Mouse (Mus musculus): ENCODE measurements around the gene Thsd4.

The Thsd4 gene

DNA sequence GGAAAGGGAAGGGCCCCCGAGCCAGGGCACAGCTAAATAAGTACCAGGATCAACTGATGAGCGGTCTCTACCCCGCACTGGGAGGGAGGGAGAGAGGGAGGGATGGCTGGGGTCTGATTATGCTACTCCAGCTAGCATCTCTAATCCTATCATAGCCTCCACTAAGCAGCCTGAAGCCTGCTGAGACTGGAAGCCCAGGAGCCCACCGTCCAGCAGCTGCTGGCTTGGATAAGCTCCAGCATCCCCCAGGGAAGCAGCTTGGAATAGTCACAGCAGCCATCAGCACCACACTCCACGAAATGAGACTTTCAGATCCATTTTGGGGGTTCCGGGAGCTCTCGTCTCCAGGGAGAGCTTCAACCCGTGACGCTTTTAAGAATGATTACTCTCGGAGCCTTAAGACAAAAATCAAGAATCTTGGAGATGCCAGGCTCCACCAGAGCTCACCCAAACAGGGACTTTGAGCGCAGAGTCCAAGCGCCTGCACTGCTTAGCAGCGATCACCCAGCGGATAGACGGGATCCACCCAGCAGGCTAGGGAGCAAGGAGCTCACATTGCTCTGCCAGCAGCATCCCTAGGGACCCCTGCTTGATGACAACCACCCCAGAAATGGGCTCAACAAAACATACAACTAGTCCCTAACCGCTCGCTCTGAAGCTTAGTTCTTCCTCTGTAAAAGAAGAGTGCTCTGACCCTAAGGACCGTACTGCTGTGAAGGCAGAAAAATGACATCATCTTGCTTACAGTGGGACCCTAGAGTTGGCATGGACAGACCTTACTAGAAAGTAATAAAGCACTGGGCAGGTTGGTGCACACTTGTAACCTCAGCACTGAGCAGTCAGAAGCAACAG, 64.3 kb downstream of the Thsd4 start:
- in situ Hi-C loops (cut with MseI, MboI), result no loop called here

DNA sequence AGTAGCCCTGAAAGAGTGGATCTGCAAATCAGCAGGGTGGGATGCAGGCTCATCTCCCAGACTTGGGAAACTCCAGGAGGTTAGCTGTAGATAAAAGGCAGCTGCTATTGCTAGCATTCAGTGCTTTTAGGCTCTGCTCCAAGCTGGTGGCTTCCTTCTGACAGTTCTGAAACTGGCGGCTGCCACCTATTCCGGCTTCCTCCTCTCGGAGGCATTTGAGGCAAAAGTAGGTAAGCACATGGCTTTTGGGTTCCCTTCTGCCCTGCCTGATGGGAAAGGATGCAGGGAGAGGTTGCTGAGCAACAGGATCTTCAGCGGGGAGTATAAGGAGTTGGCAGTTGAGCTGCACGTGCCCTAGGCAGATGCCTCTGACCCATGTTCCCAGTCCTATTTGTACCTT, 65.2 kb downstream of the Thsd4 start:
- in situ Hi-C loops (cut with MseI, MboI), result no loop called here

DNA sequence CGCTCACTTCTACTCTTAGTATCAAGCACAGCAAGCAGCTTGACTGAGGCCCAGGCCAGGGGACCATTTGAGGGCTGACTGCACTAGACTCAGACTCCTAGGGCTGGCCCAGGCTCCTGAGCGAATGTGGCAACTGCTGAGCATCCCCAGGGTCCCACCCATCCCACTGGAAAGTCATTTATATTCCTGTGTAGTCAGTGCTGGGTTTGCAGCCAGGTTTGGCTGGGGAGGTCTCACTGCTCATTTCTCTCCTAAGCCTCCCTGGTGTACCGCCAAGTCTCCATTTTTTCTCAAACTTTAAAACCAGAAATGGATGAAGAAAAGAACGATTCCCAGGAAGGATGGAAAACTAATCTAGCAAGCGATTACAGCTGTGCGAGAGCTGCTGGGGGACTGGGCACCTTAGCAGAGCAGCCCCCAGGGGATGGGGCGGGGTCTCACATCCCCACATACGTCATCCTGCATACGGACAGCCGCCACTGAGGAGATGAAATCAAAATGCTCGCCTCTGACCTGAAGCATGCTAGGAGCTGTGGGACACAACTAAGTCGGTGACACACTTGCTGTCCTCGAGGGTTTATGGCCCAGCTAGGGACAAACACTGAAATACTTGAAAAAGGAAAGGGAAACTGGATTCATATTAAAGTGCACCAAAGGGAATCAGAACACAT, 67.3 kb downstream of the Thsd4 start:
- in situ Hi-C loops (cut with MseI, MboI), result no loop called here

DNA sequence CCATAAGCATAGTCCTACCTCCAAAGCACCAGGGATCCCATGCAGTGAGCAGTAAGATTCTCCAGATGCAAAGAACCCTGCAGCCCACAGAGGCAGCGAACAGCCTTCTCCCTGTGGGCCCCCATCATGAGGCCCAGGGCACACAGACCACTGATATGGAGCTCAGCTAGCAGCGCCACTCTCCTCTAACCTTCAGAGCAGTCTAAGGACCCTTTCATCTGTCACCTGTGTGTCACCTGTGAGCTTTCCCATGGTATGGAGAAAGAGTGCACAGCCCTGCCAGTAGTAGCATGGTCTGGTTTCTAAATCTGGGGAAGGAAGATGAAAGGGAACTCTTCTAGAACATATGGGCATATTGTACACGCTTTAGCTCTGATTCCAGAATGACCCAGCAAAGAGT, 72.3 kb downstream of the Thsd4 start:
- in situ Hi-C loops (cut with MseI, MboI), result no loop called here

DNA sequence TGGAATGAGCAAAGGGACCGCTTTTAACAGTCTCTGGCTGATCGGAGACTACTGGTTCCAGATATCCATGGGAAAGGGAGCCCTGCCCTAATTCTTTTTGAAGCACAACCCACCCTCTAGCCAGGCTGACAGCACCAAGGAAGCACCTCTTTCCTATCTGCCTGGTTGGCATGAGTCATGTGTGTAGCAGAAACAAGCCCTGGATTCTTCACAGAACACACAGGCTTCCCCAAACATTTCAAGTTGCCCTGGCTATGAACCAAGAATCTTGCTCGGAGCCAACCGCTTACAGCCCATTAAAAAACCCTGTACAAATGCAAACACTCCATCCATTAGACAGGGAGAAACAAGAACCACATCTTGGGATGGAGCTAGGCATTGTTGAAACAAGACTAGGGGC, 76.0 kb downstream of the Thsd4 start:
- in situ Hi-C loops (cut with MseI, MboI), result no loop called here

DNA sequence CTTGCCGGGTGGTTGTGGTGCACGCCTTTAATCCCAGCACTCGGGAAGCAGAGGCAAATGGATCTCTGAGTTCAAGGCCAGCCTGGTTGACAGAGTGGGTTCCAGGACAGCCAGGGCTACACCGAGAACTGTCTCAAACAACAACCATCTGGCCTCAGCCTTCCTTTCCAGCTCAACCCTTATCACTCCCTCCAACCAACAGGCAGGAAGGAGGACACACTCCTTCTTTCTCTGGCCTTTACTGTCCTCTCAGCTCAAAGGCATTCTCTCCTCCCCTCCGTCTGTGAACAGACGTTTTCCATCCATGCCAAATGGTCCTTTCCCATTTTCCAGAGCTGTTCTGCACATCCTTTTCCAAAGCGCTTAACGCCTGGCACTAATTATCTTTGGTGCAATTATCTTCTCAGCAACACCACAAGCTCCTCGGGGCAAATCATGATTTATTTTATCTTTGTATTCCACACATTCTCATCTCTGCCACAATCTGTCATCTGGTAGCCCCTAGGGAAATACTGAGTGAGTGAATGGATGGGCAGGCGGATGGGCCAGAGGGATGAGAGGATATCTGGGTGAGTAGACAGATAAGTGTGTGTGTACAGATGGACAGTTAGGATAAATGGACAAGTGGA, 80.5 kb downstream of the Thsd4 start:
- in situ Hi-C loops (cut with MseI, MboI), result no loop called here

DNA sequence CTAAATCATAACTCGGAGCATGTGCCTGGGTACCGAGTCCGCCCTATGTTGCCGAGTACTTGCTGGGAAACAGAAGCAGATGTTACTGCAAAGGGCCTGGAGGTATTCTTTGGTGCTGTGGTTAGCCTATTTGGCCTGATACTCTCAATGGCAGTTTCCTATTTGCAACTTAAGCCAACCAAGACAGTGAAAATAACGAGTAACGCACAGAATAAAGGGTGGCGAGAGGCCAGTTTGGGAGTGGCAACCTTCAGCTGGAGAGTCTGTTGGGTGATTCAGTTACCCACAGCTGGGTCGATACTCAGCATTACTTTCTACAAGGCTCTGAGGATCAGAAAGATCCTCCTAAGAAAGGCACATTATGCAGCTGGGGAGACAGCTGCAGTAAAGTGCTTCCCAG, 81.3 kb downstream of the Thsd4 start:
- in situ Hi-C loops (cut with MseI, MboI), result no loop called here

DNA sequence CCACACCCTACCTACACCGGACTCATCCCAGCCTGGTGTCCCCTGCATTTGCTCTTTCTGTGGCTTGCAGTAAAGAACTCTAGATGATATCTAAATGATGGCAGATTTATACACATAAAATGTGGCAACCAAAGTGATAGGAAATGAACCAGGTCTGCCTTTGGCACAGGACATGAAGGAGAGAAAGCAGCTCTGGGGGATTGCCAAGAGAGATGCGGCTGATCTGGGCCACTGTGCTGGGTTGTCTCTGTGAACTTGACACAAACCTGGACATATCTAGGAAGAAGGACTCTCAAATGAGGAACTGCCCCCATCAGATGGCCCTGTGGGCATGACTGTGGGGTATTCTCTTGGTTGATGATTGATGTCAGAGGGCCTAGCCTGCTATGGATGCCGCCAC, 85.6 kb downstream of the Thsd4 start:
- in situ Hi-C loops (cut with MseI, MboI), result no loop called here

DNA sequence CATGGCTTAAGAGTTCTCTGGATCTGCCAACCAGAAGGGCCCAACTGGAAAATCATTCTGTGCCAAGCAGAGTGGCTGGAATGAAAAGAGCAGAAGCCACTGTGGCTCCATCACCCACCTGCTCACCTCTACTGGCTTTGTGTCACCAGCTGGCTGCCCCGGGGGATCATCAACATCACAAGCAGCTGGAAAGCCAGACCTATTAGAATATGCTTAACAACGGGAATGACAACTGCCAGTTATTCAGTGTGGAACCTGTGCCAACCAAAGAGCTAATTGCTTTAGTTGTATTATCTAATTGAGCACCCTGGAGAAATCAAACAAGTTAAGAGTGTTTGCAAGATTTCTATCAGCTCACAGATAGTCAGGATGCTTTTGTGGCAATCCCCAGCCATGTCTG, 87.8 kb downstream of the Thsd4 start:
- in situ Hi-C loops (cut with MseI, MboI), result no loop called here

DNA sequence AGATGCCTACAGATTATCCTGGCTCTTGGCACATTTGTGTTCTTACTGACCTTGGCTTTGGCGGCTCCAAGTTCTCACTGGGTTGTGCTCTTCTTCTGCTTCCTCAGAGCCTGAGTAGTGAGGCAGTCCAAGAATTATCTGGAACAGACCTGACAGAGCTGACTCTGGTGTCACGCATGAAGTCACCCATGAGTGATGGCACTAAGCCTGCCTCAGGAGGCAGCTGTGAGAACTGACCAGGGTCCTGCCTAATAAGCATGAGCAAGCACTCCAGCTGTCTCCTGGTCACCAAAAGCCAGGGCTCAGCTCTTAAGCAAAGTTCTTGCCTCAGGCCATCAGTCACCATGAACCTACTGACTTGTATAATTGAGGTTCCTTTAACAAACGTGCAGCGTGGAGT, 89.9 kb downstream of the Thsd4 start:
- in situ Hi-C loops (cut with MseI, MboI), result no loop called here

DNA sequence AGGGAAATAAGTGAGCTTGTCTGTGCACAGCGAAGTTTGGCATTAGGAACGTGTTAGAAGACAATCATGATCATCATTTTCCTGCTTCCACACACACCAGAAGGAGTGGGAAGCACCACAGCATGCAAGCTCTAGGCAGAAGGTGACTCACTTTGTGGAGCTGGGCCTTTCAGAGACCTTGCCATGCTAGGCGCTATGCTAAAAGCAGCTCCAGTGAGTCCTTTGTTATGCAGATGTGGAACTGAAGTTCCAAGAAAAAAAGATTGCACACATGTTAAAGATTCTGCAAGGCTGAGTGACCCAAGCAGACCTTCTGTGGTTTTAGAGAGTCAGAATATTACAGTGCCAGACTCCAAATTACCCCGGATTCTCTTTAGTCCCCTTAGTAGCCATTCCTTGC, 91.8 kb downstream of the Thsd4 start:
- in situ Hi-C loops (cut with MseI, MboI), result no loop called here

DNA sequence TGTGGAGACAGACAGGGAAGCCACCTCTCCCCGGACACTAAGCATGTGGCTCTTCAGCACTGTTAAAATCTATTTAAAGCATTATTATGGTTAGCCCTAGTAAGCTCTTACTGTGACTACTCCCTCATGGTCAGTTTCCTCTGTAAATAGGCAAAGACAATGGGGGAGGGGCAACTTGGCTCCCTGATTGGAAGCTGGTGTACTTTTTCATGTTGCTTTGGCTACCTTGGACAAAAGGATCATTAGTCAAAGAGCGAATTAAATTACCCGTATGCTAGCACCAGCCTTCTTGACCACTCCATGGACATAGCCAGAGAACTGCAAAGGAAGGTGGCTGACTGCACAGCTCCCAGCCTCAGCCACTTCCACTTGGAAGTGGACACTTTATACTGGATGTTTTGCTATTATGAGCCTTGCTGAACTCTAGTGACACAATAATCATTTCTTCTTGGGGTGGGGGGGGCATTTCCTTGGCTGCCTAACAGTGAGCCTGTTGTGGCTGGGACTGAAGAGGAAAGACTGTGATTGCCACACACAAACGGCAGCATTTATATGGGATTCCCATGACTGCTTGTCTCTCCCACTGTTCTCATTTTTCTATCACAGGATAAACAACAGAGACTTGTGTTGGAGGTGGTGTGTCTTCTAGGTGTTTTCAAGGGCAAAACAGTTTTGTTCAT, 107.6 kb downstream of the Thsd4 start:
- in situ Hi-C loops (cut with MseI, MboI), result no loop called here

DNA sequence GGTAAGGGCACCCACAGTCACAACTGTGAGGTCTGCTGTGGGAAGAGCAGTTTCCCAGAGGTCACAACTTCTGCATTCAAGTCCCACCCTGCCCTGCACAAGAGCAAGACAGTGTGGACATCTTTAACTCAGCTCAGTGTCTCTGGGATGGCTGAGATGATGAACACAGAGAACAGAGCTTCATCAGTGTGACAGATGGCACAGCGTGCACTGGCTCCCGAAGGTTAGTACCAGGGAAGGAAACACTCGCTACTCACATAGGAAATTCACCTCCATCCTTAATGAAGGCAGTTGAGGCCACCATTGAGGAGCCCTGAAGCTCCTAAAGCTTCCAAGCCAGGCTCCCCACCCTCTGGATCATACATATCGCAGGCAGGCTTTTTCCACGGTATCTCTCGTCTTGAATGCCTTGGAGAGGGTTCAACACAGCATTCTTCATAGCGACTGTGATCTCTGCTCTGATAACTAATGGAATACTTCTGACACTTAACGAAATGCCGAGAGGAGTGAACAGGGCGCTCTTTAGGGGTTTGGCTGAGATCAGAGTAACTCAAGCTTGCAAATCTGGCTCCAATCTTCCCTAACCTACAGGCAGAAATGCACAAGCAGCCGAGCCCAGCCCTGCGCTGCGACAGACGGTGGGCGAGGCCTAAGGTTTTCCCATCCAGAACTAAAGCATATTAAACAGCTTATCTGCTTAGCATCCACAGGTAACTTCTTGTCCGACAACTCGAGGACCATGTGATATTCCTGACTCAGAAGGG, 110.8 kb downstream of the Thsd4 start:
- in situ Hi-C loops (cut with MseI, MboI), result no loop called here

DNA sequence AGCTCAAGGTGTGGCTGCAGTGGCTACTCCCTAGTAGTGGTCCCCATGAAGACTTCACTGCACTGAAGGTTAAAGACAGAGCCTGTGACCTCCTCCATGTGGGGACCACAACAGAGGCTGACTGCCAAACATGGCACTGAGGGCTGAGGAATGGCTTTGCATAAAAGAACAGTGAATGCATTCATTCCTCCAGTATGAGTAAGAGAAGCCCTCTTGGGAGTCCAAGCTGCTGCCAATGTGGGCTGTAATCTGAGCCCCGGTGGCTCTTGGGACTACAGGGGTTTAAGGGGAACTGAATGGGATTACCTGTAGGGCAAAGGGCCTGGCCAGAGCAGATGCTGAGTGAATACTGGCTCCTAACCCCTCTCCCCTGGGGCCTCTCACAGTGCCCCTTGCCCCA, 114.5 kb downstream of the Thsd4 start:
- in situ Hi-C loops (cut with MseI, MboI), result no loop called here

DNA sequence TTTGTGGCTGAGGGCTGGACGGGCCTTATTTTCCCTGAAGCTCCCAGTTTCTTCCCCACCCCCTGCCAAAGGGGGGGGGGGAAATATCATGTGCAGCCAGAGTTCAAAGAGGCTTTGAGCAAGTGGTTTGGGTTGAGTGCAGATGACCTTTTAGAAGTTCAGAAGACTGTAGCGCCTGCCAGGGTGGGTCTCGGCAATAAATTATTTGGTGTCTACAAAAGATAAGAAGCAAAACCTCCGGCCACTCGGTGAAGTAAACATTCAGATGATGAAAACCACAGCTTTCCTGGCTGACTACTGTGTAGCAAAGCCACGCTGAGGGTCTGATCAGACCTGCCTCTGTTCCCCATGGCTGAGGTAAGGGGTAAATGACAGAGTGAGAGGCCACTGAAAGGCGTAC, 116.1 kb downstream of the Thsd4 start:
- in situ Hi-C loops (cut with MseI, MboI), result no loop called here

DNA sequence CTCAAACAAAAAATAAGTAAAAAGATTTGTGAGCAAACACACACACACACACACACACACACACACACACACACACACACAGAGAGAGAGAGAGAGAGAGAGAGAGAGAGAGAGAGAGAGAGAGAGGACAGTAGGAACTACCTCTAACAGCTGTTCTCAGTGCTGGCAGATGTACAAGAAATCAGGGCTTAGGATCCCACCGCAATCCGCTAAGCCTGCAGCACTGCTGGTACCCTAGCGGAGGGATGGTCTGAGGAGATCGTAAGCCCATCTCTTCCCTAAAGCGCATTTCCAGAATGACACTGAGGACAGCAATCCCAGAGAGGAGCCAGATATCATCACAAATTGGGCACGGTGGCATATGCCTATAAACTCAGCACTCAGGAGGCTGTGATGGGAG, 119.2 kb downstream of the Thsd4 start:
- in situ Hi-C loops (cut with MseI, MboI), result no loop called here

DNA sequence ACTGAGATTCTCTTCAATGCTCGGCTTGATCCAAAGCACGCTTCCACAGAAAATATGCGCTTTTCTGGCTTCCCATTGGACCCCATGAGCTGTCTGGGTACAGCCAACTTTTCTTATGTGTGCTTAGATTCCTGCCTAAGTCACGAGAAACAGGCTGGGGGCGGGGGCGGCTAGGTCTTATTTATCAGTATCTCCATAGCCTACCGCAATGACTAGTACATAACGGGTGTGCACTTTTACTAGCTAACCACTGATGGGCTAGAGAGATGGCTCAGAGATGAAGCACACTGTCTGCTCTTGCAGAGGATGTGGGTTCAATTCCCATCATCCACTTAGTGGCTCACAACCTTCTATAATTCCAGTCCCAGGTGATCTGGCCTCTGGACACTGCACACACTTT, 121.8 kb downstream of the Thsd4 start:
- in situ Hi-C loops (cut with MseI, MboI), result no loop called here

DNA sequence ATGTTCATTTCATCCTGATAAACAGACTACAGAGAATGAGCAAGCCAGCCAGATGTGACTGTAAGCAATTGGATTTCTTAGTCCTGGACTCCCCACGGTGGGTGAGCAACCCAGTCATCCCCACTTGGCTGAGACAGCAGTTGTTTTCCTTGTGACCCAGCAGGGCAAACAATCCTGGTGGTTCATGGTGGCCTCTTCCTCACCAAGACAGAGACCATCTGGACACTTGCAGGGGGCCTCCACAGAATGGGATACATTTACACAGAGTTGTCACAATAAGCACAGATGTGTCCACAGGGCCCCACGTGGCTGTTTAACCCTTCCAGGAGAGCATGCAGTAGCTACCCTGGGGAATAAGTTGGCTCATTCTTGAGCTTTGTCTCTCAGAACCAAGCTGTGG, 123.8 kb downstream of the Thsd4 start:
- in situ Hi-C loops (cut with MseI, MboI), result no loop called here

DNA sequence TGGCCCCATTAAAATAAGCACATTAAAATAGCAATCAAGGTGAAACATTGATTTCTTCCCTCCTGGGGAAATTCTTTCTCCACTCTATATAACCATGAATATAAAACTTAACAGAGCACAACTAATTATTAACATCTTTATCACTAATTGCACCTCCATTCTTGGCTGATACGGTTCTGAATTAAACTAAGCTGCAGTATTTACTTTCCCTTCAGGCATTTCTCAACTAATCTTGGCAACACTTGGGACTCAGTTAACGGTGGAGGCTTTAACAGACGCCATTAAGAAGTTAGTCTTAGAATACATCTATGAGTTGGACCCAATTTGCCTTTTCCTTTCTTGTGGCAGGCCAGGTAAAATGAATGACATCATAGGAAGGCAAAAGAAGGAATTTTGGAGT, 125.8 kb downstream of the Thsd4 start:
- in situ Hi-C loops (cut with MseI, MboI), result no loop called here

DNA sequence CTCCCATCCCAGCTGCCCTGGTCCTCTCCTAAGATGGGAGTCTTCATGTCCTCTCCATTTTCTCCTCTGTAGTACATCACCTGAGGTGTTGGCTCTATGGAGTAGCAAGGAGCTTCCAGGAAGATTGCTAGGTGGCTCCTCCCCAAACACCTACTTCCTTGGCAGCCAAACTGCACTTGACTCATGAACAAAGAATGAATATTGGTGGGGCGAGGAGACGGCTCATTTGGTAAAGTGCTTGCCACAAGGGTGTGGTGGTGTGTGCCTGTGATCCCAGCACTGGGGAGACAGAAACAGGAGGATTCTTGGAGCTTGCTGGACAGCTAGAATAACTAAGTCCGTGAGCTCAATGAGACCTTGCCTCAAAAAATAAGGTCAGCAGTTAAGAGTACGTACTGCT, 128.9 kb downstream of the Thsd4 start:
- in situ Hi-C loops (cut with MseI, MboI), result no loop called here

DNA sequence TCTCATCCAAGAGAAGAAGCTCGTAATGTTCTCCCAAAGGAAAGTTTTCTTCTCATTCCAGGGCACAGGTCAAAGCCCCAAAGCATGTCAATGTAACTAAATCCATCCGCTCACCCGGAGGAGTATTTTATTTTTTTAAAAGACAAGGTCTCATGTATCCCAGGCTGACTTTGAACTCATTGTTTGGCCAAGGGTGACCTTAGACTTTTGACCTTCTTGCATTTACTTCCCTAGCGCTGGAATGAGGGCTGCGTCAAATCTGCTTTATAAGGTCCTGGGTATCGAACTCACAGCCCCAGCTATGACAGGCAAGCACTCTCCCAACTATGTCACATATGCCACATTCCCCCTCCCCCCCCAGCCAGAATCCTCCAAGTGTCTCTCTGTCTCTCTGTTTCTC, 137.1 kb downstream of the Thsd4 start:
- in situ Hi-C loops (cut with MseI, MboI), result no loop called here

DNA sequence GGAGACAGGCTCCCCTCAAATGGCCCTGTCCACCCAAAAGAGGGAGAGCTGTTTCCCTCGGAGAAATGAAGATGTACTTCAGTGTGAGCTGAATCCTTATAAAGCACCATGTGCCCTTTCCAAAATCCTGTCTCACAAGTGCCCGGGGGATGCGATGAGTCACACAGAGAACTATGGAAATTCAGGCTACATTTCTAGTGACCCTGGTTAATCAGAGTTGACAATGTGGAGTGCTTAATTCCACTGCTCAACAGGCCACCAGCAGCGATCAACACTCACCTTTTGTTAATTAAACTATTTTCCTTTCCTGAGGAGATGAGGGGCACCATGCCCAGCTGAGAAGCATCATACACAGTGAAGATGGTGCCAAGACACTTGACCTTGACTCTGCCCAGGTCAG, 138.9 kb downstream of the Thsd4 start:
- in situ Hi-C loops (cut with MseI, MboI), result no loop called here

All from mouse trophoblast stem cell (cell line).